Comparison of ENCODE assay signal across 1 mouse cellular context in the genomic region with DNA sequence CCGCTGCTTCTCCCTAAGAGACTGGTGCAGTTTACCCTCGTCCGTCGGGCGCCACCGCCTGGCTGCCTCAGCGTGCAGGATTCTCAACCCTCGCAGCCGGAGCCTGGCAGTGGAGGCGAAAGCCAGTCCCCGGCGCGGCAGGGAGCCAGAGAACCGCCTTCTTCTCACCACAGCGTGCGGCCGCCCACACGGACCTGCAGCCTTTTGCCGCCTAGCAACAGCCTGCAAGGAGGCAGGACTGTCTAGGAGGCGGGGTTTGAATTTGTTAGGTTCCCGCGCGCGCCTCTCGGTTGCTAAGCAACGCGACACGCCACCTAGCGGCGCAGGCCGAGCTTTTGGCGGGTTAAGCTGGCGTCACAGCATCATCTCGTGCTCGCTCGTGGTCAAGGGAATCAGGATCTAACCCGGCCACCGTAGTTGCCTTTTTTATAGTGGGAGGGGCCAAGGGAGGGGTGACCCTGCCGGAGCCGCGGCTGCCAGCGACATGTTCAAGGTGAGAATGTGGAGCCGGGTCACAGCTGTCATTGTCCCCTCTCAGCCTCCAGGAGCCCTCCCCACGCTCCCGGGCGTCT.
A peak's percentile ranks its signal among the peaks of the same experiment; 100 is the strongest.
TF ChIP-seq lines count a peak whose summit lies in the region.

Fam90a1b (minus strand) TSS at position 108 of the 572 bp plus-strand sequence.
Apoo (plus strand) TSS at position 448 of the 572 bp plus-strand sequence.

TF ChIP-seq in myocyte, 11 proteins besides CTCF, POLR2A, EP300 and RAD21 (continued from another document):
- TF ChIP-seq MYOD1 (IDR thresholded peaks at IDR 0.05; ENCODE audit: control insufficient read depth in 1 of 3, insufficient read length in 2 of 3, low read depth in 2 of 3) (peak in 1 of 3 experiments; percentile 13), E2F4 (IDR thresholded peaks at IDR 0.05; ENCODE audit: insufficient read depth) (peak; percentile 83), POLR2AphosphoS2 (IDR thresholded peaks at IDR 0.05; ENCODE audit: insufficient read length, low read depth) (peak; percentile 39)
